Mouse (Mus musculus) ZHBTc4 (cell line): ENCODE measurements around the gene Rnf114.

Experiments used
- DNase-seq: peaks from one replicate; pipeline ENCODE4 v3.0.0-alpha.2; 2011; ENCODE audit warnings: low read depth, low spot score

The Rnf114 gene

GRCm38 (mm10) chr2:167503253-167503895 lies 10.9 kb downstream of the Rnf114 start:
- peak; percentile 96 for DNase-seq

DNA sequence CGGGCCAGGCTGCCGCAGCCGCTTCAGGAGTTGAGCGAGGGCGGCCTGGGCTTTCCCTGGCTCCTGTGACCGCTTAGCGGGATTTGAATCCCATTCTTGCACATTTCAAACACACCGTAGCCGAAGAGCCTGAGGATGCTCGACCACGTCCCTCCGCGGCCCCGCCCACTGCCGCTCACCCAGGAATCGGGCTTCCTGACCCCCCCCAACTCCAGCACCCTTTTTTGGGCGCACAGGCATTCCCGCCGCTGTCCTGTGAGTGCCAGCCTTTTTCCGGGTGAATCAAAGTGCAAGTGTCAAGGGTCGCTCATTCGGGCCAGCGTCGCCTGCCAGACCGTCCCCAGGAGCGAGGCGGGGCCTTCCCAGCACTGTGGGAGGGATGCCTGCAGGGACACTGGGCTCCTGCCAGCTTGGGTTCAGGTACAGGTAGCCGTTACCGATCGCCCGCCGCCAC lies 11.5 kb downstream of the Rnf114 start:
- peak; percentile 47 for DNase-seq

- no peak for DNase-seq
Observed at GRCm38 (mm10) chr2:167505127-167505526, 12.7 kb downstream of the Rnf114 start.

GRCm38 (mm10) chr2:167506546-167507260 lies 14.3 kb downstream of the Rnf114 start:
- DNase-seq = peak; percentile 83

- DNase-seq = no peak
Observed at GRCm38 (mm10) chr2:167507719-167508385, 15.4 kb downstream of the Rnf114 start.

DNA sequence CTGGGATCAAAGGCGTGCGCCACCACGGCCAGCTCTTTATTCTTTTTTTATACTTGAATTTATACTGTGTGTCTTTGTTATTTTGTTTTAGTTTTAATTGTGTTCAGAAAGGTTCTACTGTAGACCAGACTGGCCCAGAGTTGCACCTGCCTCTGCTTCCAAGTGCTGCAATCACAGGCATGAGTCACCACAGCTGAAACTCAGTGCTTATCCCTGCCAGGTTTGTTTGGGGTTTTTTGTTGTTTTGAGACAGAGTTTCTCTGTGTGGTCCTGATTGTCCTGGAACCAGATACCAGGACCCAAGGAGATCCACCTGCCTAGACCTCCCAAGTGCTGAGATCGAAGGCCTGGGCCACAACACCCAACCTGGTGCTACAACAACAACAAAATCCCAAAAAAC lies 16.1 kb downstream of the Rnf114 start:
- no peak for DNase-seq

DNA sequence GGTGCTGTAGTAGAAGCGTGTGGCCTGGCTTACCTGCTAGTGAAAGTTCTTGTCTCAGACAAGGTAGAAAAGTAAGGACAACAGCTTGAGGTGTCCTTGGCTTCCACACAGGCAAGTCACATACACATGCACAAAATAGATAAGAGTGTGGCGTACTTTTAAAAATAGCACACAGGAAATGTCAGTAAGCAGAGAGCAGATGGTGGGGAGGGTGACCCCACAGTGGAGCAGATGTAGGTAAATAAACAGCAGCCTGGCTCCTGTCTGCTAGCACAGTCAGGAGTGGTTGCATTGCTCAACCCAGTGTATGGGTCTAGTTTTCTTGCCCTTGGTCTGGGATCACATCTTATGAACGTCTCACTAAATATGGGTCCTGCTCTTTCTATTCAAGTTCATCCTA lies 18.0 kb downstream of the Rnf114 start:
- DNase-seq = no peak

DNA sequence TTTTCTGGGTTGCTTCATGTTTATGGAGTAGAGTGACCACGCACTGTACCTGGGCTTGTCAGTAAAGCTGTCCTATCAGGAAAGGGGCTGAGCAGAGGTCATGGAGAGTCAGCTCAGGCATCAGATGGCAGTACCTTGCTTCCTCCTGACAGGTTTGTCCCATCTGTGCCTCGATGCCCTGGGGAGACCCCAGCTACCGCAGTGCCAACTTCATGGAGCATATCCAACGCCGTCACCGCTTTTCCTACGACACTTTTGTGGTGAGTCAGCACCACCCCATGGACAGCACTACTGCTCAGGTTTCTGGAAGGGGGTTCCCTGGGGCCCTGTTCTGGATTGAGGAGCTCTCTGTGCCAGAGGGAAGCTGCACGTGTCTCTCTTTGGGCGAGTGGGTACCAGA lies 19.9 kb downstream of the Rnf114 start:
- no peak for DNase-seq

DNA sequence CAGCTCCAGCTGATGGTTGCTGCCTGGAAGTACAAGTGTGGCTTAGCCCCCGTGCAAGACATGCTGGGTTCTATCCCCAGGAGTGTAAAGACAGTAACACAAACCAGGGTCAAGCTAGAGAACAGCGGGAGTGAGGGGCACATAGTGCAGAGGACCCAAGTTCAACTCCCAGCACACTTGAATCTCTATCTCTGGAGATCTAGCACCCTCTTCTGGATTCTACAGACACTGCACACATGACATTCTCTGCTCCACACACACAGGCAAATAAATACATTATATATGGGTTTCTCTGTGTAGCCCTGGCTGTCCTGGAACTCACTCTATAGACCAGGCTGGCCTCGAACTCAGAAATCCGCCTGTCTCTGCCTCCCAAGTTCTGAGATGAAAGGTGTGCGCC lies 20.5 kb downstream of the Rnf114 start:
- DNase-seq = peak; percentile 56

GRCm38 (mm10) chr2:167514641-167515040 lies 22.2 kb downstream of the Rnf114 start:
- DNase-seq = no peak

DNA sequence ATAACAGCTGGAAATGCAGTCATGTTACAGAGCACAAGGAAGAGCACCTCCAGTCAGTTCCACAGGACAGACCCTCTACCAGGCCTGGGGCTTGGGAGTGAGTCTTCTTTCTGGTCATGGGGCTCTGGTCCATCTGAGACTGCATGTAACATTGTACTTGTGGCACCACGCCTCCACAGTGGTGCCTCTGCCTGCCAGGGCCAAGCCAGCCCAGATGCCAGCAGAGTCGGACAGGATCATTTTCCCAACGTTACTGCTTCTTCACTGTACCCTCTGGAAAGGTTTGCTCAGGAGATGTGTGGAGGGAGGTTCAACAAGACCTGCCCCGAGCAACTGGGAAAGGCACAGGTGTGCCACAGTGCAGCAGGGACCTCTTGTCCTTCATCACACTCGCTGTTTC lies 23.2 kb downstream of the Rnf114 start:
- DNase-seq = no peak

- DNase-seq = peak; percentile 75
Observed at GRCm38 (mm10) chr2:167519606-167520252, 27.3 kb downstream of the Rnf114 start.

DNA sequence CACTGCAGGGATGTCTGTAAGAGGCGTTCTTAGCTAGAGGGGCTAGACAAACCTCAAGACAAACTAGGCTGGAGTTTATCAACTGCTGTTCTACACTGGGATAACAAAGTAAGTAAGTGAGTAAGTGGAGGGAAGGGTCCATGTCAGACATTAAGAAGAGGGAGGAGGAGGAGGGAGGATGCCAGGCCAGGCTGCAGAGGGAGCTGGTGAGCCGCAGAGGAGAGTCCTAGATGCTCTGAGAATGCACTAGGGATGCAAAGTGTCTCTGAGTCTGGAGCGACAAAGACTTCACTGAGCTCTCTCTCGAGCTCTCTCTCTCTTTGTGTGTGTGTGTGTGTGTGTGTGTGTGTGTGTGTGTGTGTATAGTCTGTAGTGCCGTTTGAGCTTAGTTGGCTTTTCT lies 35.8 kb downstream of the Rnf114 start:
- DNase-seq = peak; percentile 58

GRCm38 (mm10) chr2:167529935-167530513 lies 37.6 kb downstream of the Rnf114 start:
- peak; percentile 83 for DNase-seq

GRCm38 (mm10) chr2:167530536-167530935 lies 38.1 kb downstream of the Rnf114 start:
- DNase-seq = no peak

GRCm38 (mm10) chr2:167532131-167532530 lies 39.7 kb downstream of the Rnf114 start:
- DNase-seq = peak; percentile 75

DNA sequence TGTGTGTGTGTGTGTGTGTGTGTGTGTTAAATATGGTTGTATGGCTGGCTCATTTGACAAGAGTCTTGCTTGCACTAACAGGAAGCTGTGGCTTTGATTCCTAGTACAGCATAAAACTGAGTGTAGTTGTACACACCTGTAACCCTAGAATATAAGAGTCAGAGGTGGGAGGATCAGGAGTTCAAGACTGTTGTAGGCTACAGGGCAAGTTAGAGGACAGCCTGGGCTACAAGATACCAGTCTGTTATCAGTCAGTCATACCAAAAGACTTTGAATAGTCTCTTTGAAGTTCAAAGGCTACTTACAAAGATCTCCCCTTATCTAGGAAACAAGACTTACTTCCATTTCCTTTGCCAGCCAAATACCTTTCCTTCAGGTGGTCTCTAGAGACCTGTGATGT lies 41.4 kb downstream of the Rnf114 start:
- no peak for DNase-seq

DNA sequence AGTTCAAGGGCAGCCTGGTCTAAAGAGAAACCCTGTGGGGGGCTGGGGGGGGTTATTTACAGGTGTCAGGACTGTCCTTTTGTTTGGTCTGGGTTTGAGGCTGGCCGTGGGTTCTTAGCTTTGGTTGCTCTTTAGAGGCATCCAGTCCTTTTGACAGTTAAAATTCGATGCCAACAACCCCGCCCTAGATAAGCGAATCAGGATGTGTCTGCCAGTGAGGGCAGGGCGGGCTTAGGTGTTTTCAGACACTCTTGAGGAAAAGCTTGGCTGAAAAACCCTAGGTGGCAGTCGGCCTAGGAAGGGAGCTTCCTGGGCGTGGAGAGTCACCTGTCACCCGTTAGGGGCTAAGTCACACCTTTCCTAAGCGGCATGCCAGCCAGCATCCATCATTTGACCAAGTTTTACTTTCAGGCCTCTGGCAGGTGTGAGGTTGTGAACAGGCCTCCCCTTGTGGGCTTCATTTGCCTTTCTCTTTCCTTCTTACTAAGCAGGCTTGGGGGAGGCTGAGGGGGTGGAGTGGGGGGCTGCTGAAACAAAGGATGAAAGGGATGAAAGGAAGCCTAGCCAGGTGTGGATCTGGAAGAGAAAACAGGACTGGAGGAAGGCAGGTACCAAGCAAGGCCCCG lies 44.0 kb downstream of the Rnf114 start:
- DNase-seq = no peak

- DNase-seq = peak; percentile 100
Observed at GRCm38 (mm10) chr2:167537476-167538297, 45.2 kb downstream of the Rnf114 start, which contains the start of gene Snai1. Gene Snai1 (plus strand): TSS chr2:167538195.

GRCm38 (mm10) chr2:167538671-167539306 lies 46.3 kb downstream of the Rnf114 start:
- no peak for DNase-seq
